Mouse (Mus musculus) kidney, postnatal 0 days (tissue): Measurements from ENCODE around the gene S1pr2. TPM values are rescaled to one million over a fixed set of nuclear protein-coding genes. Genes with fewer than 3 reads are reported as not detected.

Experiments
- ATAC-seq: fragments of 200-750 bp; cut with Nextera tagmentation; replicated peaks from 2 replicates; pipeline ENCODE4 v1.8.0; 2017; ENCODE audit warnings: low read depth, moderate number of reproducible peaks, moderate TSS enrichment, moderate library complexity; ENCODE audit not compliant: low FRiP score
- DNase-seq: peaks from one replicate; pipeline ENCODE4 v3.0.0-alpha.2; 2016; ENCODE audit warnings: low spot score
- H3K27ac ChIP-seq: fragments of 300-500 bp; sonication (generic); 2 replicates; pipeline ENCODE4 v1.5.1; 2014; ENCODE audit warnings: mild to moderate bottlenecking
- H3K27me3 ChIP-seq: fragments of 300-500 bp; sonication (generic); 2 replicates; pipeline ENCODE4 v1.6.1; 2014; ENCODE audit warnings: low read length, mixed read lengths; ENCODE audit not compliant: insufficient read depth
- H3K36me3 ChIP-seq: fragments of 300-500 bp; sonication (generic); 2 replicates; pipeline ENCODE4 v1.6.1; 2014; ENCODE audit warnings: low read length, mixed read lengths; ENCODE audit not compliant: insufficient read depth
- H3K4me1 ChIP-seq: fragments of 300-500 bp; sonication (generic); replicated peaks from 2 replicates; pipeline ENCODE4 v1.6.1; 2014; ENCODE audit warnings: antibody characterized with exemption, low read length, mixed read lengths; ENCODE audit not compliant: insufficient read depth
- H3K4me2 ChIP-seq: fragments of 300-500 bp; sonication (generic); 2 replicates; pipeline ENCODE4 v1.6.1; 2014; ENCODE audit warnings: mild to moderate bottlenecking, low read length, moderate library complexity, mixed read lengths
- H3K4me3 ChIP-seq: fragments of 300-500 bp; sonication (generic); replicated peaks from 2 replicates; pipeline ENCODE4 v1.5.1; 2014; ENCODE audit warnings: low read depth, low read length
- H3K9ac ChIP-seq: fragments of 300-500 bp; sonication (generic); 2 replicates; pipeline ENCODE4 v1.6.1; 2014; ENCODE audit warnings: low read depth, low read length
- H3K9me3 ChIP-seq: fragments of 300-500 bp; sonication (generic); replicated peaks from 2 replicates; pipeline ENCODE4 v1.6.1; 2016; ENCODE audit warnings: low read length, inconsistent platforms, mixed read lengths
- CTCF ChIP-seq: IDR thresholded peaks from 2 replicates; pipeline ENCODE4 v1.5.1; 2016; ENCODE audit warnings: antibody characterized with exemption, low read depth, mild to moderate bottlenecking, moderate library complexity
- WGBS: fragments of 180-500 bp; shearing (Covaris S2); extraction: QIAGEN DNeasy Blood & Tissue Kit; methylation state at CpG from one replicate; pipeline ENCODE4 v1.1.7; 2014; 5-methylcytosine and 5-hydroxymethylcytosine counted together
- polyA plus RNA-seq: library from polyadenylated mRNA; unstranded; fragments of >200 nt; fragmentation: Nextera tagmentation; extraction: Ambion mirVana; gene quantifications from 2 replicates; pipeline ENCODE4 v1.2.1, GENCODE M21; 2015

S1pr2 gene
- polyA plus RNA-seq, 1 experiment from 2014 or later, result 23.3 TPM

DNA sequence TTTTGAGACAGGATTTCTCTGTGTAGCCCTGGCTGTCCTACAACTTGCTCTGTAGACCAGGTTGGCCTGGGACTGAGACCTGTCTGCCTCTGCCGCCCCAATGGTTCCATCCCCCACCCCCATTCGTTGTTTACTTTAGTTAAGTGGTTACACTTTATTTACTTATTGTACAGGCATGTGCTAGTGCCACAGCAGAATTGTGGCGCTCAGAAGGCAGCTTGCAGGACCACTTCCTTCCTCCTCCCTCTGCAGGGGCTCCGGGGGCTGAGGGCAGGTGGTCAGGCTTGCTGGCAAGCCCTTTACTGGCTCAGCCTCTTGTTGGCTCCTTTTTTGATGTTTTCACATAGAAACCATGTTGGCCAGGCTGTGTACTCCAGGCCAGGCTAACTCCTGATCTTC lies 40.6 kb upstream of the S1pr2 start:
- H3K4me3 ChIP-seq, result no peak overlapping the region; the same call in 1 of the 2 replicates
- 30% methylated on average over 4 of the region's 4 CpGs for WGBS
- DNase-seq (no peak), ATAC-seq (no peak)
- no peak overlapping the region for H3K9ac ChIP-seq
- no peak overlapping the region for H3K27ac ChIP-seq
- TF ChIP-seq CTCF, result no peak
- H3K9me3 ChIP-seq, result no peaks in the 10 kb centered on the region
- H3K27me3 ChIP-seq, result peaks cover 12% of the 10 kb centered on the region
- H3K36me3 ChIP-seq, result no peaks in the 10 kb centered on the region
- H3K4me2 ChIP-seq, result peak overlapping the region; percentile 61
- H3K4me1 ChIP-seq, result peaks cover 13% of the 10 kb centered on the region; the same call in 1 of the 2 replicates

DNA sequence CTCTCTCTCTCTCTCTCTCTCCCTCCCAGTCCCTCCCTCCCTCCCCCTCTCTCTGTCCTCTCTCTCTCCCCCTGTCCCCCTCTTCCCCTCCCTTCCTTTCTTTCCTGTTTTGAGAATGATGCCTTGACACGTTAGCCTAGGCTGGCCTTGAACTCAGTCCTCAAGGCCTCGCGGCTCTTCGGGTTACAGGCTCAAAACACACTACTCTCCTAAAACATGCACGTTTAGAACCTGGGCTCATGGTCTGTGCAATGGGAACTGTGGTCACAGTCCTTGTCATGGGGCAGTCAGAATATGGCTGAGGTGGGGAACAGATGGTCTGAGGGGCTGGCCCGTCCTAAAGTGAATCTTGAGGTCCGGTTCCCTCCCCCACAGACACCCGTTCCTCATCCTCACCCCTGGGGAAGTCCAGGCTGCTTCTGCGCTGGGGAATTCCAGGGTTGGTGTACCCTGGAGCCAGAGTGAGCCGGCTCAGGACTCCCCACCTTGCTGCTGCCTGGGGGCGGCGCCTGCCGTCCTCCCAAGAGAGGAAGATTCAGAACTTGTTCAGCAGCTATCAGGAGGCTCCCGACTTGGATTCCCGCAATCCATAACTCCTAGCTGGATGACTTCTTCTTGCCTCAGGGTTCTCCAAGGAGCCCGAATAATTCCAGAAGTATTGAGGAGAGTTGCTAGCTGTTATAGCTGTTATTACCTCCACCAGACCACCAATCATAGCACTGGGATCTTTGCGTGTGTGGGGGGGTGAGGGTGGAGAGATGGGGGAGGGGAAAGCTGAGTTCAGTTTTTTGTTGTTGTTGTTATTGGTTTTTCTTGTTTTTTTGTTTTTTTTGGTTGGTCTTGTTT lies 40.0 kb upstream of the S1pr2 start:
- Histone ChIP-seq H3K4me1 (peaks cover 13% of the 10 kb centered on the region; the same call in 1 of the 2 replicates), H3K4me3 (peak overlapping the region; percentile 33), H3K9ac (peak overlapping the region; percentile 42; the same call in 1 of the 2 replicates), H3K9me3 (no peaks in the 10 kb centered on the region), H3K4me2 (peak overlapping the region; percentile 61), H3K27me3 (peaks cover 12% of the 10 kb centered on the region), H3K27ac (no peak overlapping the region), H3K36me3 (no peaks in the 10 kb centered on the region)
- DNase-seq, result no peak
- ATAC-seq, result 0 out of 2 replicates have a peak, but pooled peaks have one; percentile 25
- WGBS, result 4% methylated on average over 17 of the region's 17 CpGs
- TF ChIP-seq CTCF, result no peak

DNA sequence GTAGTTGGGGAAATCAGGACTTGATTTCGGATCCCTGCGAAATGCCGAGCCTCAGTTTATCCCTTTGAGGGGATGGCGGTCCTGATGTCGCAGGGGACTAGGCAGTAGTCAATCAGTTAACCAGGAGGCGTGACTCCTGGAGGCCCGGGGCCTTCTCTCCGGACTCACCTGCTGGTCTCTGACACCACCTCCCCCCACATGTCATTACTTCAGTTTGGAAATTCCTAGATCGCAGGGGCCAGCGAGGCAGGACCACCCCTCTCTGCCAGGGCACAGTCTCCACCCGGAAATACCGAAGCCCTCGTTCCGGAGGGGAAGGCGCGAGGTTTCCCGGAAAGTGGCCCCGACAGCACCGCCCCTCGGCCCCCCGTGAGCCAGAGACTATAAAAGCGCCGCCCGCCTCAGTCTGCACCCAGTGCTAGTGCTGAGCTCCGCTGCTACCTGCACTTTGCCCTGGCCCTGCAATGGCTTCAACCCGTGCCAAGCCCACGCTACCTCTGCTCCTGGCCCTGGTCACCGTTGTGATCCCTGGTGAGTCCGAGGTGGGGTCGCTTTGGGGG lies 39.1 kb upstream of the S1pr2 start, which contains the start of gene Icam1:
Gene Icam1 (plus strand): TSS at position 415 of the 560 bp plus-strand sequence.
- H3K4me2 ChIP-seq, result peak within 1 kb of the TSS; percentile 61
- ATAC-seq (peak; percentile 70), DNase-seq (no peak)
- H3K9me3 ChIP-seq, result no peaks in the 10 kb centered on the region
- peaks cover 13% of the 10 kb centered on the region; the same call in 1 of the 2 replicates for H3K4me1 ChIP-seq
- H3K27ac ChIP-seq, result peak within 1 kb of the TSS; percentile 60
- peaks cover 12% of the 10 kb centered on the region for H3K27me3 ChIP-seq
- H3K36me3 ChIP-seq, result no peaks in the 10 kb centered on the region
- H3K9ac ChIP-seq, result peak within 1 kb of the TSS; percentile 42; the same call in 1 of the 2 replicates
- no peak for TF ChIP-seq CTCF
- H3K4me3 ChIP-seq, result peak within 1 kb of the TSS; percentile 33
- under 1% methylated on average over 30 of the region's 30 CpGs for WGBS

DNA sequence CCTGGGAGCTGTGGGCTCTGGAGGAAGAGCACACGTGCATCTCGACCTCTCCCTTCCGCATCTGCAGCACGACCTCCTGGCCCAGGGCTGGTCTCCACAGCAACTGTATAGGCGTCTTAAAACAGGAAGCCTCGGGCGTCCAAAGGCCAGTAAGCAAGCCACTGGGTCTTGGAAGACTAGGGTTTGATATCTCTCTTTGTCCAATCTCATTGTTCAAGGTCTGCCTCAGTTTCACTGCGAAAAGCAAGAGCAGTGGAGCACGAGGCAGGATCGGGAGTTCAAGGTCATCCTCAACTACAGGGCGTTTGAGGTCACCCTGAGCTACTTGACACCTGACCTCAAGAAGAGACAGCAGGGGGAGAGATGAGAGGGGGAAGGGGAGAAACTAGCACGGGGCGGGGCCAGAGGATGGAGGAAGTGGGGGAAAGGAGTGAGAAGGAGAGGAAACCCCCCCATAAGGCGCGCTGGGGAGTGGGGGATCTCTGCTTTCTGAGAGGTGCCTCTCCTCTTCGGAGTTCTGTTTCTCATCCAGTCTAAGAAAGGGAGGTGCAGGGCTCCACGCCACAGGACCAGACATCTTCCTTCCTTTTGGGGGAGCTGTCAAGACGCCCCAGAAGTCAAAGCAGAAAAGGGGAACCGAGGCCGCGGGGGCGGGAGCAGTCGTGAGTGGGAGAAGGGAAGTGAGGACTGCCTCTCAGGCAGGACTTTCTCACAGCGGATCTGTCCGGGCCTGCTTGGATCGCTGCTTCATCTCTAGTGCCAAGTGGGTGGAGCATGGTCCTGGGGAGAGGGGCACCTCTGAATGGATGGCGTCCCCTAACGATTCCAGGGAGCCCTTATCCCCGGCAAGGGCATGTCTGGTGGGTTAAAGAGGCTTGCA lies 38.4 kb upstream of the S1pr2 start:
- ATAC-seq, result peak; percentile 27; the same call in 1 of the 2 replicates
- Histone ChIP-seq H3K27ac (peak overlapping the region; percentile 60), H3K9me3 (no peaks in the 10 kb centered on the region), H3K36me3 (no peaks in the 10 kb centered on the region), H3K4me1 (peaks cover 13% of the 10 kb centered on the region; the same call in 1 of the 2 replicates), H3K4me2 (peak overlapping the region; percentile 61), H3K4me3 (peak overlapping the region; percentile 33), H3K9ac (peak overlapping the region; percentile 33; the same call in 1 of the 2 replicates), H3K27me3 (peaks cover 12% of the 10 kb centered on the region)
- DNase-seq, result no peak
- WGBS, result 4% methylated on average over 28 of the region's 29 CpGs
- TF ChIP-seq CTCF, result no peak

DNA sequence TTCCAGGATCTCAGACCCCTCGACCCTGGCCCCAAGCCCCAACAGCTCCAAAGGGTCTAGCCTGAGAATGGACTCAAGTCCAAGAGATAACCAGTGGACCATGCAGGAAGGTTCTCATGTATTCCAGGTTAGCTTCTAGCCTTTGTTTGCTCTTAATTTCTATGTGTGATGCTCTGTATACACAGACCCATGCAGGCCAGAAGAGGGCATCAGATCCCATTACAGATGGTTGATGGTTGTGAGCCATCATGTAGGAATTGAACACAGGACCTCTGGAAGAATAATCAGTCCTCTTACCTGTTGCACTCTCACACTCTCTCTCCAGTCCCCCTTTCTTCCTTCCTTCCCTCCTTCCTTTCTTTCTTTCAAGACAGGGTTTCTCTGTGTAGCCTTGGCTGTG lies 35.8 kb upstream of the S1pr2 start:
- peak overlapping the region; percentile 65; the same call in 1 of the 2 replicates for H3K27ac ChIP-seq
- H3K9me3 ChIP-seq, result no peaks in the 10 kb centered on the region
- WGBS, result 37% methylated on average over 1 of the region's 1 CpGs
- peaks cover 10% of the 10 kb centered on the region; the same call in 1 of the 2 replicates for H3K36me3 ChIP-seq
- H3K9ac ChIP-seq, result no peak overlapping the region
- peaks cover 13% of the 10 kb centered on the region; the same call in 1 of the 2 replicates for H3K4me1 ChIP-seq
- DNase-seq, result no peak
- H3K27me3 ChIP-seq, result peaks cover 10% of the 10 kb centered on the region
- peak; percentile 43; the same call in 1 of the 2 replicates for TF ChIP-seq CTCF
- no peak overlapping the region for H3K4me2 ChIP-seq
- no peak for ATAC-seq
- no peak overlapping the region for H3K4me3 ChIP-seq
